8 mouse cellular contexts compared by ENCODE assay signal in the genomic region with DNA sequence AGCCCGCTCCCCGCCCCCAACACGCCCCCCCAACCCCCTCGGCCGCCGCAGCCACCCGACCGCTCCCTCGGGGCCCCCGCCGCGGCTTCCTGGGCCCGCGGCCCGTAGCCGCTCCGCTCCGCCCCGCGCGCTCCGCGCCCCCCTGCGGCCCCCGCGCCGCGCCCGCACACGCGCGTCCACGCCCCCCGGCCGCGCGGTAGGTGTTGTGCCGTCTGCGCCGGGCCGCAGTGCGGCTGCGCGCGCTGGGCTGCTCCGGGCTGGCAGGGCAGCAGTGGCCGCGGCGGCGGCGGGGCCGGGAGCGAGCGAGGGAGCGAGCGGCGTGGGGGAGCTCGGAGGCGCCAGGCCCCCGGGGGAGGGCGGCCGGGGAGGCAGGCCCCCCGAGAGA. TPM values are rescaled to one million over a fixed set of nuclear protein-coding genes. Genes with fewer than 3 reads are reported as not detected.
DNase-seq lines count a peak whose midpoint lies in the region; ATAC-seq and TF ChIP-seq lines count a peak whose summit lies in the region.

A gene (plus strand): TSS at position 245 of the 385 bp plus-strand sequence.

- peak within 1 kb of the TSS; percentile 95 for H3K4me3 ChIP-seq in bone marrow macrophage, adult 2 months (ENCODE audit: insufficient read depth, low read length)
- peak within 1 kb of the TSS; percentile 92 for H3K4me3 ChIP-seq in embryonic facial prominence, embryonic 14.5 days (ENCODE audit: low read depth, low read length)
- peak within 1 kb of the TSS; percentile 94 for H3K4me3 ChIP-seq in limb, embryonic 15.5 days
- peak within 1 kb of the TSS; percentile 94 for H3K4me3 ChIP-seq in midbrain, embryonic 16.5 days (ENCODE audit: low read depth, low read length)

- no peak for TF ChIP-seq CTCF in bone marrow macrophage, adult 2 months (IDR thresholded peaks at IDR 0.05; ENCODE audit: low read depth, low read length)

- H3K36me3 ChIP-seq in embryonic facial prominence, embryonic 14.5 days (ENCODE audit: control insufficient read depth, insufficient read depth, low read length) = no peaks in the 10 kb centered on the region
- no peaks in the 10 kb centered on the region for H3K36me3 ChIP-seq in limb, embryonic 15.5 days
- no peaks in the 10 kb centered on the region for H3K36me3 ChIP-seq in midbrain, embryonic 16.5 days (ENCODE audit: control insufficient read depth, insufficient read depth, low read length)

- WGBS in embryonic facial prominence, embryonic 14.5 days = 2% methylated on average over 12 of the region's 63 CpGs
- under 1% methylated on average over 60 of the region's 63 CpGs for WGBS in limb, embryonic 15.5 days
- WGBS in midbrain, embryonic 16.5 days = 0% methylated on average over 25 of the region's 63 CpGs

- peaks cover 10% of the 10 kb centered on the region for H3K4me1 ChIP-seq in bone marrow macrophage, adult 2 months (ENCODE audit: control insufficient read depth, insufficient read depth, low read length)
- peaks cover 15% of the 10 kb centered on the region for H3K4me1 ChIP-seq in embryonic facial prominence, embryonic 14.5 days (ENCODE audit: control insufficient read depth, insufficient read depth, low read length)
- H3K4me1 ChIP-seq in limb, embryonic 15.5 days = peaks cover 13% of the 10 kb centered on the region
- peaks cover 18% of the 10 kb centered on the region for H3K4me1 ChIP-seq in midbrain, embryonic 16.5 days (ENCODE audit: control insufficient read depth, insufficient read depth, low read length)

- peak within 1 kb of the TSS; percentile 99 for H3K27ac ChIP-seq in bone marrow macrophage, adult 2 months (ENCODE audit: insufficient read depth, low read depth, low read length)
- H3K27ac ChIP-seq in embryonic facial prominence, embryonic 14.5 days (replicated peaks; ENCODE audit: low read depth, low read length) = peak within 1 kb of the TSS; percentile 99
- peak within 1 kb of the TSS; percentile 99 for H3K27ac ChIP-seq in limb, embryonic 15.5 days
- peak within 1 kb of the TSS; percentile 100 for H3K27ac ChIP-seq in midbrain, embryonic 16.5 days (ENCODE audit: low read length)

- TF ChIP-seq POLR2A in bone marrow macrophage, adult 2 months (IDR thresholded peaks at IDR 0.05; ENCODE audit: borderline replicate concordance, low read depth, low read length) = no peak

- H3K9me3 ChIP-seq in embryonic facial prominence, embryonic 14.5 days (ENCODE audit: control insufficient read depth, low read length) = no peaks in the 10 kb centered on the region
- no peaks in the 10 kb centered on the region for H3K9me3 ChIP-seq in limb, embryonic 15.5 days
- H3K9me3 ChIP-seq in midbrain, embryonic 16.5 days (replicated peaks; ENCODE audit: control insufficient read depth, low read length, poor library complexity, severe bottlenecking) = no peaks in the 10 kb centered on the region

- H3K27me3 ChIP-seq in embryonic facial prominence, embryonic 14.5 days (replicated peaks; ENCODE audit: control insufficient read depth, insufficient read depth, low read length) = no peaks in the 10 kb centered on the region
- no peaks in the 10 kb centered on the region for H3K27me3 ChIP-seq in limb, embryonic 15.5 days
- no peaks in the 10 kb centered on the region for H3K27me3 ChIP-seq in midbrain, embryonic 16.5 days (ENCODE audit: control insufficient read depth, insufficient read depth, low read depth, low read length)

- peak within 1 kb of the TSS; percentile 76 for H3K4me2 ChIP-seq in embryonic facial prominence, embryonic 14.5 days (ENCODE audit: low read depth, low read length)
- H3K4me2 ChIP-seq in limb, embryonic 15.5 days = peak within 1 kb of the TSS; percentile 79
- peak within 1 kb of the TSS; percentile 79 for H3K4me2 ChIP-seq in midbrain, embryonic 16.5 days (ENCODE audit: low read length)

- ATAC-seq in embryonic facial prominence, embryonic 14.5 days (ENCODE audit: low read depth) = peak; percentile 92
- peak; percentile 85 for ATAC-seq in limb, embryonic 15.5 days (ENCODE audit: insufficient number of reproducible peaks, low FRiP score, low TSS enrichment, low read depth)
- peak; percentile 92 for ATAC-seq in midbrain, embryonic 16.5 days

- peak; percentile 92 for DNase-seq in CD4-positive, CD25-positive, alpha-beta regulatory T cell, adult 2 months (ENCODE audit: low read depth, low spot score)
- DNase-seq in embryonic facial prominence, embryonic 14.5 days (ENCODE audit: low spot score) = peak; percentile 91
- DNase-seq in heart, adult 8-10 months (ENCODE audit: low spot score) = peak; percentile 38
- peak; percentile 73 for DNase-seq in kidney, adult 9 months
- DNase-seq in spleen, postnatal 36 days (ENCODE audit: low spot score in 2 of 2) = peak; percentile 78 to 79

- peak within 1 kb of the TSS; percentile 98 for H3K9ac ChIP-seq in embryonic facial prominence, embryonic 14.5 days (ENCODE audit: low read depth, low read length)
- H3K9ac ChIP-seq in limb, embryonic 15.5 days = peak within 1 kb of the TSS; percentile 90
- H3K9ac ChIP-seq in midbrain, embryonic 16.5 days (ENCODE audit: low read depth, low read length) = peak within 1 kb of the TSS; percentile 96

RNA-seq across cellular contexts. Expression of the gene that starts here (rescaled TPM):
- polyA plus RNA-seq in bone marrow macrophage, adult 2 months (2012; ENCODE audit: insufficient read depth, insufficient read length, missing spikeins) = 15.9 and 17.9 TPM in 2 replicates
- polyA plus RNA-seq in embryonic facial prominence, embryonic 14.5 days (2014; fragmentation: Nextera tagmentation; extraction: Ambion mirVana) = 12.6 and 13.9 TPM in 2 replicates
- 1 to 10 TPM; 7.4 to 8.9 (median 8.7) TPM for total RNA-seq in heart, adult 8-10 months (2022)
- 7.7 and 8.2 TPM in 2 replicates for polyA plus RNA-seq in limb, embryonic 15.5 days (2015; fragmentation: Nextera tagmentation; extraction: Ambion mirVana)
- 14.9 and 17.4 TPM in 2 replicates for polyA plus RNA-seq in midbrain, embryonic 16.5 days (2015; fragmentation: Nextera tagmentation; extraction: Ambion mirVana)

Comparison
In these comparisons a context has a peak if more than half of its experiments do, and no peak if none do; other contexts are left out.
1. Peak in every context shown above with its lines: DNase-seq, ATAC-seq, H3K4me3 ChIP-seq and H3K27ac ChIP-seq.
2. DNase-seq: peak in every context shown above with its lines; median percentile 92 in CD4-positive, CD25-positive, alpha-beta regulatory T cell, adult 2 months; 91 in embryonic facial prominence, embryonic 14.5 days; 78 in spleen, postnatal 36 days; 73 in kidney, adult 9 months; 38 in heart, adult 8-10 months.